Mouse (Mus musculus) brain, embryonic 14.5 days (tissue): ENCODE measurements around the gene Ammecr1.

ENCODE experiments used
- CTCF ChIP-seq: fragments of 200-500 bp; IDR thresholded peaks from 2 replicates; pipeline ENCODE4 v1.5.1; 2012; ENCODE audit warnings: inconsistent platforms, mild to moderate bottlenecking, moderate library complexity, borderline replicate concordance; ENCODE audit not compliant: insufficient read depth, insufficient read length; ENCODE audit errors: extremely low read depth
- POLR2A ChIP-seq: fragments of 200-500 bp; IDR thresholded peaks from 2 replicates; pipeline ENCODE4 v1.6.1; 2012; ENCODE audit warnings: mild to moderate bottlenecking, inconsistent platforms, borderline replicate concordance; ENCODE audit not compliant: poor library complexity, insufficient read depth, insufficient read length, severe bottlenecking; ENCODE audit errors: extremely low read depth

DNA sequence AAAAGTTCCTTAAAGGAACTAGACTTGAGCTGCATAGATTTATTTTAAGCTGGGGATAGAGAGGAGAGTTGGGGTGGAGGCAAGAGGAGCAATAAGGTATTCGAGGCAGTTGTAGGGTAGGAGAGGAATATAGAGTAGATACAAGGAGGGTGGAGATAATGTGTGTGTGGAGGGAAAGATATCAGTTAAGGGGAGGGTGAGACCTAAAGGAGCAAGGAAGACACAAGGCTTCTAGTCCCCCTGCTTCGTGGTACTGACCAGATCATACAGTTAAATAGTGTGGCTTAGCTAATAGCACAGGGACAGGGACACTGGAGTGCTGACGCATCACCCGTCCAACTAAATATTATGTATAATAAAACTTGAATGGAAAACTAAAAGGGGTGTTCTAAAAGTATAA, 45.3 kb upstream of the Ammecr1 start:
- no peak for TF ChIP-seq POLR2A
- no peak for TF ChIP-seq CTCF
